ENCODE assay signal across 28 mouse cellular contexts in the genomic region with DNA sequence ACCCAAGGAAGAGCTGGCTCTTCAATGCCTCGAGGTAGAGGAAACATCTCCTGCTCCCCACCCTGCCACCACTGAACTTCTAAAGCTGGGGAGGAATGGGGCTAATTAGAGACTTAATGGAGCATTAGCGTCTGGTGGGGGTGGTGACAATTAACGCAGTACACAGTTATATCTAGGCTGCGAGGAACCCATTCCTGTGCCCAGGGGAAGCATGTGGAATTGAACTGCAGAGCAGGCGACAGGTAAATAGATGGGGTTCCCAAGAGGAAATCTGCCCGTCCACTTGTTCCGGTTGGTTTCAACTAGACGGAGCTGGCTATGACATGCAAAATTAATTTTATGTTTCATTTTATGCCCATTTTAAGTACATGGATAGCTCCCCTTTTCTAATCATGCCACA.
"Had no signal": no experiment of that assay in that cellular context is flagged by ENCODE, and none has a peak within 500 bp of the region (broad histone marks: within the 10 kb centered on the region; RNA-seq: fewer than 3 reads in every experiment).

No protein-coding gene starts in this region.

- H3K9ac ChIP-seq: heart, embryonic 12.5 days; heart, embryonic 13.5 days; heart, embryonic 15.5 days; hindbrain, embryonic 12.5 days; hindbrain, embryonic 13.5 days; hindbrain, embryonic 14.5 days; hindbrain, embryonic 15.5 days; intestine, embryonic 15.5 days; kidney, embryonic 15.5 days had no signal

- H3K27me3 ChIP-seq: heart, embryonic 12.5 days; heart, embryonic 15.5 days; hindbrain, embryonic 12.5 days; hindbrain, embryonic 15.5 days; intestine, embryonic 15.5 days; kidney, embryonic 15.5 days had no signal

- H3K4me2 ChIP-seq: heart, embryonic 11.5 days; heart, embryonic 12.5 days; heart, embryonic 13.5 days; heart, embryonic 15.5 days; hindbrain, embryonic 12.5 days; hindbrain, embryonic 13.5 days; hindbrain, embryonic 14.5 days; hindbrain, embryonic 15.5 days; intestine, embryonic 15.5 days; kidney, embryonic 15.5 days had no signal

- H3K36me3 ChIP-seq: heart, embryonic 10.5 days; heart, embryonic 12.5 days; heart, embryonic 13.5 days; heart, embryonic 15.5 days; hindbrain, embryonic 10.5 days; hindbrain, embryonic 12.5 days; hindbrain, embryonic 13.5 days; hindbrain, embryonic 15.5 days; intestine, embryonic 15.5 days; kidney, embryonic 15.5 days had no signal

- ATAC-seq: hindbrain, embryonic 16.5 days; hindbrain, postnatal 0 days; inflammation-experienced regulatory T-cells, adult 6 months; intestine, embryonic 15.5 days; intestine, embryonic 16.5 days; intestine, postnatal 0 days had no signal

- DNase-seq: heart, postnatal 10 days; heart, postnatal 14 days; heart, postnatal 36 days; heart, postnatal 4 days; kidney, adult 18-20 months; kidney, adult 8-10 months; kidney, postnatal 10 days; layer of hippocampus, adult 9-11 months; layer of hippocampus, postnatal 36 days had no signal

- H3K4me1 ChIP-seq: heart, embryonic 10.5 days; heart, embryonic 12.5 days; heart, embryonic 13.5 days; heart, embryonic 15.5 days; intestine, embryonic 15.5 days had no signal

- H3K4me3 ChIP-seq: heart, embryonic 10.5 days; heart, embryonic 12.5 days; heart, embryonic 13.5 days; heart, embryonic 15.5 days; hindbrain, embryonic 10.5 days; hindbrain, embryonic 12.5 days; hindbrain, embryonic 13.5 days; hindbrain, embryonic 15.5 days; intestine, embryonic 15.5 days; kidney, embryonic 15.5 days; layer of hippocampus, adult 2 months had no signal

- H3K9me3 ChIP-seq: heart, embryonic 10.5 days; heart, embryonic 12.5 days; heart, embryonic 13.5 days; heart, embryonic 15.5 days; hindbrain, embryonic 10.5 days; hindbrain, embryonic 12.5 days; hindbrain, embryonic 13.5 days; hindbrain, embryonic 15.5 days; intestine, embryonic 15.5 days; kidney, embryonic 15.5 days had no signal

- H3K27ac ChIP-seq: heart, embryonic 10.5 days; heart, embryonic 13.5 days; heart, embryonic 15.5 days; hindbrain, embryonic 10.5 days; hindbrain, embryonic 12.5 days; hindbrain, embryonic 13.5 days; hindbrain, embryonic 14.5 days; hindbrain, embryonic 15.5 days; hindbrain, postnatal 0 days; intestine, embryonic 15.5 days; kidney, postnatal 0 days; layer of hippocampus, adult 2 months had no signal
